Mouse (Mus musculus): ENCODE data around the gene Tesk2.

Gene Tesk2

GRCm38 (mm10) chr4:116721098-116721628 is 415 bp downstream of the Tesk2 start:
- DNase-seq = peak; percentile 5

GRCm38 (mm10) chr4:116722230-116722629 is 1.5 kb downstream of the Tesk2 start:
- no peak for DNase-seq

GRCm38 (mm10) chr4:116725444-116725843 is 4.7 kb downstream of the Tesk2 start:
- DNase-seq = no peak

- DNase-seq = no peak
Observed at GRCm38 (mm10) chr4:116727401-116727800, 6.7 kb downstream of the Tesk2 start.

- no peak for DNase-seq
Observed at GRCm38 (mm10) chr4:116729532-116729931, 8.8 kb downstream of the Tesk2 start.

- DNase-seq = no peak
Observed at GRCm38 (mm10) chr4:116731077-116731476, 10.3 kb downstream of the Tesk2 start.

GRCm38 (mm10) chr4:116732355-116732754 is 11.6 kb downstream of the Tesk2 start:
- DNase-seq = no peak

- DNase-seq = no peak
Observed at GRCm38 (mm10) chr4:116734996-116735395, 14.2 kb downstream of the Tesk2 start.

GRCm38 (mm10) chr4:116738972-116739751 is 18.4 kb downstream of the Tesk2 start:
- no peak for DNase-seq

- no peak for DNase-seq
Observed at GRCm38 (mm10) chr4:116749750-116750149, 29.0 kb downstream of the Tesk2 start.

GRCm38 (mm10) chr4:116761914-116762313 is 41.2 kb downstream of the Tesk2 start:
- no peak for DNase-seq

- DNase-seq = no peak
Observed at GRCm38 (mm10) chr4:116764001-116764400, 43.3 kb downstream of the Tesk2 start.

- no peak for DNase-seq
Observed at GRCm38 (mm10) chr4:116768510-116768909, 47.8 kb downstream of the Tesk2 start.

GRCm38 (mm10) chr4:116769060-116769459 is 48.3 kb downstream of the Tesk2 start:
- no peak for DNase-seq

- no peak for DNase-seq
Observed at GRCm38 (mm10) chr4:116776391-116776790, 55.6 kb downstream of the Tesk2 start.

GRCm38 (mm10) chr4:116777079-116777478 is 56.3 kb downstream of the Tesk2 start:
- no peak for DNase-seq

- no peak for DNase-seq
Observed at GRCm38 (mm10) chr4:116780541-116780940, 59.8 kb downstream of the Tesk2 start.

GRCm38 (mm10) chr4:116781366-116781765 is 60.6 kb downstream of the Tesk2 start:
- no peak for DNase-seq

- peak; percentile 49 for DNase-seq
Observed at GRCm38 (mm10) chr4:116782171-116782570, 61.4 kb downstream of the Tesk2 start.

GRCm38 (mm10) chr4:116786587-116786986 is 65.8 kb downstream of the Tesk2 start:
- no peak for DNase-seq

GRCm38 (mm10) chr4:116787985-116788760 is 67.4 kb downstream of the Tesk2 start:
- no peak for DNase-seq

- DNase-seq = peak; percentile 85
Observed at GRCm38 (mm10) chr4:116788956-116789355, 68.2 kb downstream of the Tesk2 start.

- DNase-seq = no peak
Observed at GRCm38 (mm10) chr4:116792453-116792852, 71.7 kb downstream of the Tesk2 start.

GRCm38 (mm10) chr4:116794273-116794672 is 73.5 kb downstream of the Tesk2 start:
- no peak for DNase-seq

All from layer of hippocampus, adult 9-11 months (tissue).